Mouse (Mus musculus): Measurements from ENCODE around the gene Txndc12. TPM values are rescaled to one million over a fixed set of nuclear protein-coding genes. Genes with fewer than 3 reads are reported as not detected.

Gene Txndc12
- polyA plus RNA-seq, 2 experiments: 76.3 to 105 TPM

GRCm38 (mm10) chr4:108873746-108874145 lies 39.3 kb downstream of the Txndc12 start:
- H3K4me3 ChIP-seq (replicated peaks; ENCODE audit: low read length): no peak overlapping the region
- no peak for ATAC-seq (ENCODE audit: low FRiP score, low read depth)
- H3K27me3 ChIP-seq (ENCODE audit: control insufficient read depth, insufficient read depth, low read length): 0 out of 2 replicates have a peak, but pooled peaks cover 3% of the 10 kb centered on the region
- no peaks in the 10 kb centered on the region for H3K9me3 ChIP-seq (ENCODE audit: control insufficient read depth, low read length)
- no peak overlapping the region for H3K27ac ChIP-seq (replicated peaks; ENCODE audit: low read depth, low read length)
- no peaks in the 10 kb centered on the region for H3K4me1 ChIP-seq (ENCODE audit: control insufficient read depth, insufficient read depth, low read length)
- no peak for DNase-seq (ENCODE audit: low spot score)
- no peaks in the 10 kb centered on the region for H3K36me3 ChIP-seq (ENCODE audit: control insufficient read depth, insufficient read depth, low read length)
- WGBS: 83% methylated on average over 5 of the region's 5 CpGs
- TF ChIP-seq POLR2A (IDR thresholded peaks at IDR 0.05; ENCODE audit: borderline replicate concordance, extremely low read depth, insufficient read depth, insufficient read length): no peak
- H3K4me2 ChIP-seq (replicated peaks; ENCODE audit: low read depth, low read length, severe bottlenecking): no peak overlapping the region
- H3K9ac ChIP-seq (ENCODE audit: low read depth, low read length, severe bottlenecking): no peak overlapping the region

GRCm38 (mm10) chr4:108877901-108878300 lies 43.5 kb downstream of the Txndc12 start:
- Histone ChIP-seq H3K36me3 (ENCODE audit: control insufficient read depth, insufficient read depth, low read length) (no peaks in the 10 kb centered on the region), H3K27me3 (ENCODE audit: control insufficient read depth, insufficient read depth, low read length) (0 out of 2 replicates have a peak, but pooled peaks cover 3% of the 10 kb centered on the region), H3K27ac (replicated peaks; ENCODE audit: low read depth, low read length) (no peak overlapping the region), H3K4me2 (replicated peaks; ENCODE audit: low read depth, low read length, severe bottlenecking) (no peak overlapping the region), H3K9me3 (ENCODE audit: control insufficient read depth, low read length) (no peaks in the 10 kb centered on the region; the same call in 1 of the 2 replicates), H3K4me1 (ENCODE audit: control insufficient read depth, insufficient read depth, low read length) (0 out of 2 replicates have a peak, but pooled peaks cover 3% of the 10 kb centered on the region), H3K9ac (ENCODE audit: low read depth, low read length, severe bottlenecking) (no peak overlapping the region), H3K4me3 (replicated peaks; ENCODE audit: low read length) (no peak overlapping the region)
- WGBS: 76% methylated on average over 6 of the region's 6 CpGs
- ATAC-seq (ENCODE audit: low FRiP score, low read depth): no peak
- DNase-seq (ENCODE audit: low spot score): no peak
- TF ChIP-seq POLR2A (IDR thresholded peaks at IDR 0.05; ENCODE audit: borderline replicate concordance, extremely low read depth, insufficient read depth, insufficient read length): no peak

- Histone ChIP-seq H3K27ac (replicated peaks; ENCODE audit: low read depth, low read length) (no peak within 1 kb of the TSS), H3K9me3 (ENCODE audit: control insufficient read depth, low read length) (no peaks in the 10 kb centered on the region; the same call in 1 of the 2 replicates), H3K36me3 (ENCODE audit: control insufficient read depth, insufficient read depth, low read length) (no peaks in the 10 kb centered on the region), H3K9ac (ENCODE audit: low read depth, low read length, severe bottlenecking) (peak within 1 kb of the TSS; percentile 63), H3K4me1 (ENCODE audit: control insufficient read depth, insufficient read depth, low read length) (0 out of 2 replicates have a peak, but pooled peaks cover 3% of the 10 kb centered on the region), H3K4me2 (replicated peaks; ENCODE audit: low read depth, low read length, severe bottlenecking) (peak within 1 kb of the TSS; percentile 99), H3K27me3 (ENCODE audit: control insufficient read depth, insufficient read depth, low read length) (0 out of 2 replicates have a peak, but pooled peaks cover 3% of the 10 kb centered on the region), H3K4me3 (replicated peaks; ENCODE audit: low read length) (peak within 1 kb of the TSS; percentile 57)
- 0 out of 2 replicates have a peak, but pooled peaks have one; percentile 17 for TF ChIP-seq POLR2A (IDR thresholded peaks at IDR 0.05; ENCODE audit: borderline replicate concordance, extremely low read depth, insufficient read depth, insufficient read length)
- WGBS: 3% methylated on average over 42 of the region's 46 CpGs
- DNase-seq (ENCODE audit: low spot score) (peak; percentile 47), ATAC-seq (ENCODE audit: low FRiP score, low read depth) (peak; percentile 87)
Observed at GRCm38 (mm10) chr4:108878963-108879822, 44.8 kb downstream of the Txndc12 start, which contains the start of gene Rab3b. Rab3b (plus strand) TSS chr4:108879063.

- Histone ChIP-seq H3K4me3 (replicated peaks; ENCODE audit: low read length) (no peak overlapping the region), H3K4me2 (replicated peaks; ENCODE audit: low read depth, low read length, severe bottlenecking) (no peak overlapping the region), H3K9ac (ENCODE audit: low read depth, low read length, severe bottlenecking) (no peak overlapping the region), H3K27me3 (ENCODE audit: control insufficient read depth, insufficient read depth, low read length) (no peaks in the 10 kb centered on the region), H3K4me1 (ENCODE audit: control insufficient read depth, insufficient read depth, low read length) (0 out of 2 replicates have a peak, but pooled peaks cover 3% of the 10 kb centered on the region), H3K36me3 (ENCODE audit: control insufficient read depth, insufficient read depth, low read length) (no peaks in the 10 kb centered on the region), H3K27ac (replicated peaks; ENCODE audit: low read depth, low read length) (no peak overlapping the region), H3K9me3 (ENCODE audit: control insufficient read depth, low read length) (no peaks in the 10 kb centered on the region; the same call in 1 of the 2 replicates)
- 41% methylated on average over 12 of the region's 13 CpGs for WGBS
- TF ChIP-seq POLR2A (IDR thresholded peaks at IDR 0.05; ENCODE audit: borderline replicate concordance, extremely low read depth, insufficient read depth, insufficient read length): no peak
- peak; percentile 38 for DNase-seq (ENCODE audit: low spot score)
- no peak for ATAC-seq (ENCODE audit: low FRiP score, low read depth)
Observed at GRCm38 (mm10) chr4:108883815-108884214, 49.4 kb downstream of the Txndc12 start.

- H3K9me3 ChIP-seq (ENCODE audit: control insufficient read depth, low read length): no peaks in the 10 kb centered on the region; the same call in 1 of the 2 replicates
- WGBS: 87% methylated on average over 4 of the region's 4 CpGs
- no peak for TF ChIP-seq POLR2A (IDR thresholded peaks at IDR 0.05; ENCODE audit: borderline replicate concordance, extremely low read depth, insufficient read depth, insufficient read length)
- ATAC-seq (ENCODE audit: low FRiP score, low read depth): no peak
- no peaks in the 10 kb centered on the region for H3K36me3 ChIP-seq (ENCODE audit: control insufficient read depth, insufficient read depth, low read length)
- no peaks in the 10 kb centered on the region for H3K27me3 ChIP-seq (ENCODE audit: control insufficient read depth, insufficient read depth, low read length)
- no peak overlapping the region for H3K4me3 ChIP-seq (replicated peaks; ENCODE audit: low read length)
- DNase-seq (ENCODE audit: low spot score): no peak
- H3K9ac ChIP-seq (ENCODE audit: low read depth, low read length, severe bottlenecking): no peak overlapping the region
- no peak overlapping the region for H3K4me2 ChIP-seq (replicated peaks; ENCODE audit: low read depth, low read length, severe bottlenecking)
- H3K27ac ChIP-seq (replicated peaks; ENCODE audit: low read depth, low read length): no peak overlapping the region
- no peaks in the 10 kb centered on the region for H3K4me1 ChIP-seq (ENCODE audit: control insufficient read depth, insufficient read depth, low read length)
Observed at GRCm38 (mm10) chr4:108887456-108887855, 53.1 kb downstream of the Txndc12 start.
